Mouse (Mus musculus): ENCODE measurements around the gene Scn3b. TPM values are rescaled to one million over a fixed set of nuclear protein-coding genes. Genes with fewer than 3 reads are reported as not detected.

Gene Scn3b
- polyA plus RNA-seq, 1 experiment from 2014 or later: 2.1 TPM

- no peaks in the 10 kb centered on the region for H3K27me3 ChIP-seq (ENCODE audit: insufficient read depth, low read length)
- H3K4me1 ChIP-seq (ENCODE audit: insufficient read depth, low read length): peaks cover 48% of the 10 kb centered on the region
- H3K27ac ChIP-seq (ENCODE audit: low read length): no peak overlapping the region
- no peak overlapping the region for H3K4me3 ChIP-seq (ENCODE audit: low read length)
- no peak overlapping the region for H3K9ac ChIP-seq (replicated peaks; ENCODE audit: low read length)
- H3K36me3 ChIP-seq (ENCODE audit: insufficient read depth, low read length): 0 out of 2 replicates have a peak, but pooled peaks cover under 1% of the 10 kb centered on the region
- ATAC-seq (ENCODE audit: low FRiP score, low TSS enrichment): no peak
- no peaks in the 10 kb centered on the region for H3K9me3 ChIP-seq (ENCODE audit: low read length)
- WGBS: 89% methylated on average over 3 of the region's 3 CpGs
- no peak overlapping the region for H3K4me2 ChIP-seq (replicated peaks; ENCODE audit: low read depth, low read length)
Observed at GRCm38 (mm10) chr9:40322372-40322771, 53.4 kb downstream of the Scn3b start.

- no peak overlapping the region for H3K4me2 ChIP-seq (replicated peaks; ENCODE audit: low read depth, low read length)
- no peak overlapping the region for H3K4me3 ChIP-seq (ENCODE audit: low read length)
- H3K9me3 ChIP-seq (ENCODE audit: low read length): no peaks in the 10 kb centered on the region
- H3K4me1 ChIP-seq (ENCODE audit: insufficient read depth, low read length): peaks cover 48% of the 10 kb centered on the region
- H3K27ac ChIP-seq (ENCODE audit: low read length): no peak overlapping the region
- H3K36me3 ChIP-seq (ENCODE audit: insufficient read depth, low read length): no peaks in the 10 kb centered on the region
- 67% methylated on average over 5 of the region's 5 CpGs for WGBS
- H3K9ac ChIP-seq (replicated peaks; ENCODE audit: low read length): no peak overlapping the region
- ATAC-seq (ENCODE audit: low FRiP score, low TSS enrichment): peak; percentile 26; the same call in 1 of the 2 replicates
- H3K27me3 ChIP-seq (ENCODE audit: insufficient read depth, low read length): no peaks in the 10 kb centered on the region
Observed at GRCm38 (mm10) chr9:40323171-40323570, 54.2 kb downstream of the Scn3b start.

GRCm38 (mm10) chr9:40323773-40324172 is 54.8 kb downstream of the Scn3b start:
- H3K9ac ChIP-seq (replicated peaks; ENCODE audit: low read length): no peak overlapping the region
- no peak overlapping the region for H3K27ac ChIP-seq (ENCODE audit: low read length)
- peaks cover 48% of the 10 kb centered on the region for H3K4me1 ChIP-seq (ENCODE audit: insufficient read depth, low read length)
- no peaks in the 10 kb centered on the region for H3K36me3 ChIP-seq (ENCODE audit: insufficient read depth, low read length)
- H3K9me3 ChIP-seq (ENCODE audit: low read length): no peaks in the 10 kb centered on the region
- no peak overlapping the region for H3K4me2 ChIP-seq (replicated peaks; ENCODE audit: low read depth, low read length)
- H3K27me3 ChIP-seq (ENCODE audit: insufficient read depth, low read length): no peaks in the 10 kb centered on the region
- 81% methylated on average over 6 of the region's 6 CpGs for WGBS
- ATAC-seq (ENCODE audit: low FRiP score, low TSS enrichment): no peak
- H3K4me3 ChIP-seq (ENCODE audit: low read length): no peak overlapping the region

- Histone ChIP-seq H3K27ac (ENCODE audit: low read length) (no peak overlapping the region), H3K4me2 (replicated peaks; ENCODE audit: low read depth, low read length) (no peak overlapping the region), H3K4me3 (ENCODE audit: low read length) (no peak overlapping the region), H3K27me3 (ENCODE audit: insufficient read depth, low read length) (no peaks in the 10 kb centered on the region), H3K36me3 (ENCODE audit: insufficient read depth, low read length) (no peaks in the 10 kb centered on the region), H3K4me1 (ENCODE audit: insufficient read depth, low read length) (peaks cover 48% of the 10 kb centered on the region), H3K9ac (replicated peaks; ENCODE audit: low read length) (no peak overlapping the region), H3K9me3 (ENCODE audit: low read length) (no peaks in the 10 kb centered on the region)
- ATAC-seq (ENCODE audit: low FRiP score, low TSS enrichment): no peak
- 76% methylated on average over 4 of the region's 4 CpGs for WGBS
Observed at GRCm38 (mm10) chr9:40324232-40324792, 55.3 kb downstream of the Scn3b start.

- Histone ChIP-seq H3K9ac (replicated peaks; ENCODE audit: low read length) (no peak overlapping the region), H3K36me3 (ENCODE audit: insufficient read depth, low read length) (no peaks in the 10 kb centered on the region), H3K27ac (ENCODE audit: low read length) (no peak overlapping the region), H3K4me2 (replicated peaks; ENCODE audit: low read depth, low read length) (no peak overlapping the region), H3K27me3 (ENCODE audit: insufficient read depth, low read length) (no peaks in the 10 kb centered on the region), H3K4me3 (ENCODE audit: low read length) (no peak overlapping the region), H3K4me1 (ENCODE audit: insufficient read depth, low read length) (peaks cover 48% of the 10 kb centered on the region), H3K9me3 (ENCODE audit: low read length) (no peaks in the 10 kb centered on the region)
- no peak for ATAC-seq (ENCODE audit: low FRiP score, low TSS enrichment)
- 87% methylated on average over 6 of the region's 6 CpGs for whole genome bisulfite sequencing
Observed at GRCm38 (mm10) chr9:40324826-40325225, 55.8 kb downstream of the Scn3b start.

- Histone ChIP-seq H3K27ac (ENCODE audit: low read length) (0 out of 2 replicates have a peak overlapping the region, but pooled peaks have one; percentile 3), H3K4me1 (ENCODE audit: insufficient read depth, low read length) (peaks cover 33% of the 10 kb centered on the region), H3K36me3 (ENCODE audit: insufficient read depth, low read length) (no peaks in the 10 kb centered on the region), H3K27me3 (ENCODE audit: insufficient read depth, low read length) (no peaks in the 10 kb centered on the region), H3K4me3 (ENCODE audit: low read length) (no peak overlapping the region), H3K9ac (replicated peaks; ENCODE audit: low read length) (no peak overlapping the region), H3K4me2 (replicated peaks; ENCODE audit: low read depth, low read length) (no peak overlapping the region), H3K9me3 (ENCODE audit: low read length) (no peaks in the 10 kb centered on the region)
- WGBS: 25% methylated on average over 7 of the region's 7 CpGs
- ATAC-seq (ENCODE audit: low FRiP score, low TSS enrichment): peak; percentile 8; the same call in 1 of the 2 replicates
Observed at GRCm38 (mm10) chr9:40326260-40326915, 57.4 kb downstream of the Scn3b start.

- Histone ChIP-seq H3K9ac (replicated peaks; ENCODE audit: low read length) (no peak overlapping the region), H3K4me3 (ENCODE audit: low read length) (no peak overlapping the region), H3K27me3 (ENCODE audit: insufficient read depth, low read length) (no peaks in the 10 kb centered on the region), H3K4me1 (ENCODE audit: insufficient read depth, low read length) (peaks cover 10% of the 10 kb centered on the region; the same call in 1 of the 2 replicates), H3K9me3 (ENCODE audit: low read length) (no peaks in the 10 kb centered on the region), H3K36me3 (ENCODE audit: insufficient read depth, low read length) (no peaks in the 10 kb centered on the region), H3K27ac (ENCODE audit: low read length) (no peak overlapping the region), H3K4me2 (replicated peaks; ENCODE audit: low read depth, low read length) (no peak overlapping the region)
- ATAC-seq (ENCODE audit: low FRiP score, low TSS enrichment): peak; percentile 89
- 60% methylated on average over 19 of the region's 19 CpGs for WGBS
Observed at GRCm38 (mm10) chr9:40330609-40331382, 61.8 kb downstream of the Scn3b start.

GRCm38 (mm10) chr9:40331411-40332286 is 62.6 kb downstream of the Scn3b start:
- Histone ChIP-seq H3K27ac (ENCODE audit: low read length) (no peak overlapping the region), H3K27me3 (ENCODE audit: insufficient read depth, low read length) (no peaks in the 10 kb centered on the region), H3K9me3 (ENCODE audit: low read length) (no peaks in the 10 kb centered on the region), H3K4me3 (ENCODE audit: low read length) (no peak overlapping the region), H3K4me2 (replicated peaks; ENCODE audit: low read depth, low read length) (no peak overlapping the region), H3K36me3 (ENCODE audit: insufficient read depth, low read length) (no peaks in the 10 kb centered on the region), H3K4me1 (ENCODE audit: insufficient read depth, low read length) (peaks cover 6% of the 10 kb centered on the region; the same call in 1 of the 2 replicates), H3K9ac (replicated peaks; ENCODE audit: low read length) (no peak overlapping the region)
- WGBS: 88% methylated on average over 15 of the region's 15 CpGs
- ATAC-seq (ENCODE audit: low FRiP score, low TSS enrichment): 0 out of 2 replicates have a peak, but pooled peaks have one; percentile 4

GRCm38 (mm10) chr9:40332326-40332725 is 63.3 kb downstream of the Scn3b start:
- Histone ChIP-seq H3K9ac (replicated peaks; ENCODE audit: low read length) (no peak overlapping the region), H3K36me3 (ENCODE audit: insufficient read depth, low read length) (no peaks in the 10 kb centered on the region), H3K27me3 (ENCODE audit: insufficient read depth, low read length) (no peaks in the 10 kb centered on the region), H3K4me1 (ENCODE audit: insufficient read depth, low read length) (0 out of 2 replicates have a peak, but pooled peaks cover 4% of the 10 kb centered on the region), H3K4me2 (replicated peaks; ENCODE audit: low read depth, low read length) (no peak overlapping the region), H3K9me3 (ENCODE audit: low read length) (no peaks in the 10 kb centered on the region), H3K27ac (ENCODE audit: low read length) (no peak overlapping the region), H3K4me3 (ENCODE audit: low read length) (no peak overlapping the region)
- ATAC-seq (ENCODE audit: low FRiP score, low TSS enrichment): no peak
- WGBS: 86% methylated on average over 4 of the region's 4 CpGs

Measured in kidney, embryonic 16.5 days (tissue).